Mouse (Mus musculus): ENCODE measurements around the gene Rps18.

The Rps18 gene

GRCm38 (mm10) chr17:33943454-33943853, 12.3 kb downstream of the Rps18 start:
- DNase-seq (ENCODE audit: low spot score in 2 of 2), result no peak

DNA sequence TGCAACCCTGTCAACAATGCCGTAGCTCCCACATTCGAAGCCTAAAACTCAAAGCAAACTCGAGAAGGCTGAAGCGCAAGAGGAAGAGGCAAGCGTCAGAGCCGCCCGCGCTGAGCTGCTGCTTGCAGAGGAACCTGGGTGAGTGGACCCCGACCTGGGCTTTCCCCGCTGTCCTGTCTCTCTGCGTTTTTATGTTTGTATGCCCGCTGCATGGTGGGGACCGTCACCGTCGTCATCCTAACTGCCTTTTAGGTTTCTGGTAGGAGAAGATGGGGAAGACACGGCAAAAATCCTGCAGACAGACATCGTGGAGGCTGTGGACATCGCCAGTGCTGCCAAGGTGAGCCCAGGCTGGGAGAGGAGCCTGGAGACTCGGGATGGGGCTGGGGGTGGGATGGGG, 14.4 kb downstream of the Rps18 start:
- DNase-seq (ENCODE audit: low spot score in 2 of 2), result no peak

- DNase-seq (ENCODE audit: low spot score in 2 of 2), result no peak
Measured at GRCm38 (mm10) chr17:33940981-33941380, 14.8 kb downstream of the Rps18 start.

GRCm38 (mm10) chr17:33940206-33940805, 15.5 kb downstream of the Rps18 start, which contains the start of the genes Pfdn6 and Wdr46:
TSS of gene Pfdn6 (minus strand) at chr17:33940343.
TSS of gene Wdr46 (plus strand) at chr17:33940660.
- DNase-seq (ENCODE audit: low spot score in 2 of 2), result peak; percentile 64 to 90

DNA sequence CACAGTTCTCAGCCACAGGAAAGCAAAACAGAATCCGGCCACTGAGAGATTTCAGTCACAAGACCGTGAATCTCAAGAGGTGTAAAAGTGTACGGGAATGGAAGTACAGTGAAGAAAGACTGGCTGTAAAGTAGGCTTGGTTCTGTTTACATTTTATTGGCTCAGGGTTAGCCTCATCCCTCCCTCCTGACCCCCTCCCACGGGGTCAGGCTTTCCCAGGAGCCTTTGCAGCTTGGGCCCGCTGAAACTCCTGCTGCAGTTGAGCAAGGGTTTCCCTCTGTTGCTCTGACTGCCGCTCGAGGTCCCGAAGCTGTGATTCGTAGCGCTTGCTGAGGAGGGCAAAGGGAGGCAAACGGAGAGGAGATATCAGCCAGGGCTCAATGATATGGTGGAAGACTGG, 17.0 kb downstream of the Rps18 start:
- no peak for DNase-seq (ENCODE audit: low spot score in 2 of 2)

GRCm38 (mm10) chr17:33936993-33937392, 18.8 kb downstream of the Rps18 start:
- DNase-seq (ENCODE audit: low spot score in 2 of 2), result no peak

DNA sequence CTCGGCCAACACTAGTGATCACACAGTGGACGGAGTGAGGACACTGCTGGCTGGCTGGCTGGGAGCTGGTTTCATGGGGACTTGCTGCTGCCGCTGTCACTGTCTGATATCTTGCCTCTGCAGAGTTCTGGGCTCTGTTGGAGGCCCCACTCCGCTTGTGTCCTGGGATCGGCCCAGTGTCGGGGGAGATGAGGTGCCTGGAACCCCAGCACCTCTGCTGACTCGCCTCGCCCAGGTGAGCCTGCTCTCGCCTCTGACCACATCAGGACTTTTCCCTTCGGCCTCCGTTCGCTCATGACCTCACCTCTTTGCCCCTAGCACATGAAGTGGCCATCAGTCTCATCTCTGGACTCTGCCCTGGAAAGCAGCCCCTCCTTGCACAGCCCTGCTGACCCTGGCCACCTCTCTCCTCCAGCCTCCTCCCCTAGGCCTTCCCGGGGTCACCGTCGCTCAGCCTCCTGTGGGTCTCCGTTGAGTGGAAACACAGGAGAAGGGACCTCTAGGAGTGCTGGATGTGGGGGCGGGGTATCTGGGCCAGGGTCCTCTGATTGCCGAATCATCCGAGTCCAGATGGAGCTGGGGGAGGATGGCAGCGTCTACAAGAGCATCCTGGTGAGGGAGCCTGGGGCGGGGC, 20.3 kb downstream of the Rps18 start:
- DNase-seq (ENCODE audit: low spot score in 2 of 2), result no peak

DNA sequence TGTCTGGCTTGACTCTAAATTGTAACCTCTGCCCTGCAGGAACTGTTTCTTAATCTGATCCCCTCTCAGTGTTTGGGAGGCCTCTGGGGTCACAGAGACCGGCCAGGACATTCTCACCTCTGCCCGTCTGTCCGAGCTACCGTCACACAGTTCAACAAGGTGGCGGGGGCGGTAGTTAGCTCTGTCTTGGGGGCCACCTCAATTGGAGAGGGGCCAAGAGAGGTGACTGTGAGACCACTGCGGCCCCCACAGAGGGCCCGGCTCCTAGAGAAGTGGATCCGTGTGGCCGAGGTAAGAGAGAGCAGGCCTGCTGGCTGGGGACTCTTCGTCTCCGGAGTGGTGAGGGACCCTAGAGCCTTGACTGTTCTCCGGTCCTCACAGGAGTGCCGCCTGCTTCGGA, 22.8 kb downstream of the Rps18 start:
- no peak for DNase-seq (ENCODE audit: low spot score in 2 of 2)

DNA sequence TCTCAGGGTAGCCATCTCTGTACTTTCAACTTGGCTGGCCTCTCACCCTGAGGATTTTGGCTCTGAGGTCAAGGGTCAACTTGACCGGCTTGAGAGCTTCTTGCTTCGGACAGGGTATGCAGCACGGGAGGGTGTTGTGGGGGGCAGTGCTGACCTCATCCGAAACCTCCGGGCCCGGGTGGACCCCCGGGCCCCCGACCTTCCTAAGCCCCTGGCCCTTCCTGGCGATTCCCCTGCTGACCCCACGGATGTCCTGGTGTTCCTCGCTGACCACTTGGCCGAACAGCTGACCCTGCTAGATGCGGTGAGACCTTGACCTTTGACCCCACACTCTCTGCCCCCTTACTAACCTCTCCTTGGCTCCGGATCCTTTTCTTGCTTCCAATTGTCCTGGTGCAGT, 23.4 kb downstream of the Rps18 start:
- no peak for DNase-seq (ENCODE audit: low spot score in 2 of 2)

DNA sequence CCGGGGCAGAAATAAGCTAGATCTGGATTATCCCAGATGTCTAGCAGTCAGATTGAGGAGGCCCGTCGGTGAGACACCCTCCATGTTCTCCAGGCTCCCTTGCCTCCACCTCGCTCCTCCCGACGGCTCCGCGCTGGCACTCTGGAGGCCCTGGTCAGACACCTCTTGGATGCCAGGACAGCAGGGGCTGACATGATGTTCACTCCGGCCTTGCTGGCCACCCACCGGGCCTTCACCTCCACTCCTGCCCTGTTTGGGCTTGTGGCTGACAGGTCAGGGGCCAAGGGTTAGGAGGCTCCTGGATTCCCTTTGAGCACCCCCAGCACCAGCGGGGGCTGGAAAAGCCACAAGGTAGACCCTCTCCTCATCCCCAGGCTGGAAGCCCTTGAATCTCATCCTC, 23.9 kb downstream of the Rps18 start:
- DNase-seq (ENCODE audit: low spot score in 2 of 2), result no peak

- DNase-seq (ENCODE audit: low spot score in 2 of 2), result no peak
Measured at GRCm38 (mm10) chr17:33931159-33931866, 24.5 kb downstream of the Rps18 start.

DNA sequence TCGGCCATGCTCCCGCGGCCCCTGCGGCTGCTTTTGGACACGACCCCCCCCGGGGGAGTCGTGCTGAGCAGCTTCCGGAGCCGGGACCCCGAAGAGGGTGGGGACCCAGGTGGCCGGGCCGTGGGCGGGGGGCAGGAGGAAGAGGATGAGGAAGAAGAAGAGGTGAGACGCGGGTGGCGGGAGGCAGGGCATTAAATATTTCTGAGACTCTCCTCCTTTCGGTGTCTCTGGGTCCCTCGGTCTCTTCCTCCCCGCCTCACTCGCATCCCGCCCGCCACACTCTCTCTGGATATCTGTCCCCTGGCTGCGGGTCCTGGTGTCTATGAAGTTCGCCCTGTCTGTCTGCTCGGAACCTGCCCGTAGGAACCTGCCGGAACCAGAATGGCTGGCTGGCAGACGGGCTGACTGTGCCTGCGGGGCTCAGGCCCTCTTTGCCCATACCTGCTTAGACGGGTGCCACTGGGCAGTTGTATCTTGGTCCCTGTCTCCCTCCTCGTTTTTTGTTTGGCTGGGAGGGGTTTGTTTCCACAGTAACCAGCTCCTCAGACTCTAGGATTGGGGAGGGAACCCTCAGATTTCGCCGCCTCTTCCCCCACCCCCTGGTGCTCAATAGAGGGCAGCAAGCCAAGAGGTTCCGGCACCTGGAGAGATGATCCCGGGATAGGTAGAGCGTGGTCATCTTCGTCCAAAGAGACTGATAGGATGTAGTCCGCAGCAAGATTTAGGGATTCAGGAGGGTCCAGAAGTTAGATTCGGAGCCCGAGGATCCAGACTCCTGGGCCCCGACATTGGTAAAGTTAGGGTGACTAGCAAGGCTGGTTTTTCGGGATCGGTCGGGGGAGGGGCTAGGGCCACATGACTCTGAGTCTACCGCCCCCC, 25.3 kb downstream of the Rps18 start:
- DNase-seq (ENCODE audit: low spot score in 2 of 2), result peak in 1 of 2 experiments; percentile 77

DNA sequence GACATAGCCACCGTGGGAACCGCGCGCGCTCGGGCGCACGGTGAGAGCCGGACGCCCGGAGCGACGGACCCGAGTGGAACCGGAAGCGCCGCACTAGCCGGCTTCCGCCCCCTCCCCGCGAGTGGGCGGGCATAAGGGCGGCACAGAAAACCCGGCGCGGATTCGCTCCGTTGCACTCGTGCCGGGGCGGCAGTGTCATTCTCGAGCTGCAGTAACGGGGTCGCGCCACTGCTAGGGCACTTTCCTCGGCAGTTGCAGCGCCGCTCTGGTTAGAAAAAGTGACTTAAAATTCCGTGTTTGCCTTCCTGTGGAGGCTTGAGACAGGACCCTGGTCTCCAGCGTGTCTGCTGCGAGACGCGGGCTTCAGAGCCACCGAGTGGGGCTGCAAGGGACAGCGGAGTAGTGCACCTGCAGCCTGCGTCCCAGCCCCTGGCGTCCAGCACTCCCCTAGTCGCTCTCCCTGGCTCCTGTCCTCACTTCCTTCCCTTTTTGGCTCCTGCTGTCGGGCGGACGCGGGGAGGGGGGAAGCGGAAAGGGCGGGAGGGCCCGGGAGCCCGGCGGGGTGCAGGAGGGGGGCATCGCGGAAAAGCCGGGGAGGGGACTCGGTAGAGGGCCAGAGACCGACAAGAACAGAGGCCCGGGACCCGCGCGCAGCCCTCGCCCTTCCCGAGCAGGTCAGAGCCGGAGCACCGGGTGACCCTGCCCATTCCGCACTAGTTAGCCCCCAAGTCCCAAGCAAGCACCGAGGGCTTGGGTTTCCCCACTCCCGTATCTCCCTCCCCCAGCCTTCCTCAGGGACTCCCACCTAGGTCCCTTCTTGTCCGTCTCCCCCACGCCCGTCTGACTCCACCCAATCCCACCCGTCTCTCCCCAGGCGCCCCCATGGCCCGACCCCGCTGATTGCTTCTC, 26.2 kb downstream of the Rps18 start, which contains the start of gene Rgl2:
TSS of gene Rgl2 (plus strand) at position 173 of the 909 bp plus-strand sequence.
- DNase-seq (ENCODE audit: low spot score in 2 of 2), result peak in 1 of 2 experiments; percentile 91

GRCm38 (mm10) chr17:33928251-33928947, 27.4 kb downstream of the Rps18 start:
- no peak for DNase-seq (ENCODE audit: low spot score in 2 of 2)

GRCm38 (mm10) chr17:33926207-33926932, 29.4 kb downstream of the Rps18 start:
- DNase-seq (ENCODE audit: low spot score in 2 of 2), result no peak

DNA sequence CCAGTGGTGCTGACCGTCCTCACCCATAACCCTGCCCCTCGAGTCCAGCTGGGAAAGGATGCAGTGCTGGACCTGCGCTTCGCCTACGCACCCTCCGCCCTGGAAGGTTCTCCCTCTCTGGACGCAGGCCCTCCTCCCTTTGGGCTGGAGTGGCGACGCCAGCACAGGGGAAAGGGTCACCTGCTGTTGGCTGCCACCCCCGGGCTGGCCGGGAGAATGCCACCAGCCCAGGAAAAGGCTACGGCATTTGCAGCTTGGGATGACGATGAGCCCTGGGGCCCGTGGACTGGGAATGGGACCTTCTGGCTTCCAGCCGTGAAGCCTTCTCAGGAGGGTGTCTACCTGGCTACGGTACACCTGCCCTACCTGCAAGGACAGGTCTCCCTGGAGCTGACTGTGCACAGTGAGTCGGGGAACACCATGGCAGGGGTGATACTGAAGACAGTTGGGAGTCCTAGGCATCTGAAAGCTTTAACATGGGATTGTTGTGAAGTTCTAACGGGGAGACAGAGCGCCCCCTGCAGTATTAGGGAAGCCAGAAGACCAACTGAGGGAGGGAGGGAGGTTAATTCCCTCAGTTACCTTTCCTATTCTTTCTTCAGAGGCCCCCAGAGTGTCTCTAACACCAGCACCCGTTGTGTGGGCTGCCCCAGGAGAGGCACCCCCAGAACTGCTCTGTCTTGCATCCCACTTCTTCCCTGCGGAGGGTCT, 30.2 kb downstream of the Rps18 start:
- no peak for DNase-seq (ENCODE audit: low spot score in 2 of 2)

- no peak for DNase-seq (ENCODE audit: low spot score in 2 of 2)
Measured at GRCm38 (mm10) chr17:33924577-33925283, 31.1 kb downstream of the Rps18 start.

DNA sequence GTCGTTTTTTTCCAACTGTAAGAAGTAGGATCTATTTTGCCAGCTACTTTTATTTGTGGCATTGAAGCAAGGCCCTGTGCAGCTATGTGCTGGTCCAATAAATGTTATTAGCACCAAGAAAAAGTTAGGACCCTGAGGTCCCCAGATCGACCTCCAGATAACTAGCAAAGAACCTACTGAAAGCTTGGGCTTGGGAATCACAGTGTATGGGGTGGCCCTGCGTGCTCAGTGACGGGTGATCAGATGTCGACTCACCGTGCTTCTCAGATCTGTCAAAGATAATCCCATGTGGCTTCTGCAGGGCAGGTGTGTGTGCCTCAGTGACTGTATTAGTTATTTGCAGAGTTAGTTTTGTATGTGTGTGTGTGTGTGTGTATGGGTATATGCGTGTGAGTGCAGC, 34.4 kb downstream of the Rps18 start:
- DNase-seq (ENCODE audit: low spot score in 2 of 2), result no peak

Measured in left cerebral cortex, adult 9 months (tissue).